Mouse (Mus musculus): ENCODE data around the gene Smad1. TPM values are rescaled to one million over a fixed set of nuclear protein-coding genes. Genes with fewer than 3 reads are reported as not detected.

Gene Smad1
- polyA plus RNA-seq, 1 experiment from 2014 or later, result 5.3 TPM

DNA sequence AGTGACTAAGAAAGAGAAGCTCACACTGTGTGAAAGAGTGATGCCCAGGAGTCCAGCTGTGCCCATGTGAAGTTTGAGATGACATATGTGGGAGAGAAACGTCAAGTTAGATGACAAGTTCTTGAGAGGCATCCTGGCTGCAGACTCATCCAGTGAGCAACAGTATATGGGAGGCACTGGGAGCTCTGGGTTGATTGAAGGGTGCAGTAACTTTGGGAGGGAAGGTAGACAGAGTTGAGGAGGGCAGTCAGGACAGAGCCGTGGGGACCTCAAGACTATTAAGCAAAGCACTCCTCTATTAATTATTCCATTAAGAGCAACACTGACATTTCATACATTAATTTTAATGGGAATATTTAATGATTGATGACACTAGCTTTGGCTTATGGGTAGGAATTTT, 69.6 kb downstream of the Smad1 start:
- 61% methylated on average over 2 of the region's 2 CpGs for WGBS (ENCODE audit: insufficient replicate concordance)
- Histone ChIP-seq H3K27me3 (no peaks in the 10 kb centered on the region), H3K36me3 (no peaks in the 10 kb centered on the region), H3K4me1 (replicated peaks) (no peaks in the 10 kb centered on the region), H3K9ac (no peak overlapping the region), H3K27ac (no peak overlapping the region), H3K4me3 (replicated peaks) (no peak overlapping the region), H3K9me3 (replicated peaks) (no peaks in the 10 kb centered on the region), H3K4me2 (no peak overlapping the region)
- ATAC-seq (ENCODE audit: low read depth) (no peak), DNase-seq (no peak)

DNA sequence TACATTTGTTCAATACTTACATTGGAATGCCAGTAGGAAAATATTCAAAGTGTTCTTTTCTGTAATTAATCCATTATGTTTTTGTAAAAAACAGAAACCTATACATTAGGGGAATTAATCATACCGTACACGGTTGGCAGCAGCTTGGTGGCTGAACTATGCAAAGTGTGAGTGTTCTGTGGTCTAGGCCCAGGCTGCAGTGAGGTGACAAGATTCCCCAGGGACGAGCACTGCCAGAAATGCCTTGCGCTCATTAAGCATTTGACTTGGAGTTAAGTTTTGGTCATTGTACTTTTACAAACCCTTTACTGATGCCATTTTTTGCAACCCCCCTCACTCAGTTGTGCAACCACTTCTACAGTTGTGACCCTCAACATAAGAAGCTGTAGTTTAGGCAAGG, 70.1 kb downstream of the Smad1 start:
- no peaks in the 10 kb centered on the region for H3K4me1 ChIP-seq (replicated peaks)
- no peak overlapping the region for H3K9ac ChIP-seq
- DNase-seq, result no peak
- 74% methylated on average over 4 of the region's 4 CpGs for WGBS (ENCODE audit: insufficient replicate concordance)
- H3K36me3 ChIP-seq, result no peaks in the 10 kb centered on the region
- no peaks in the 10 kb centered on the region for H3K27me3 ChIP-seq
- no peak overlapping the region for H3K4me2 ChIP-seq
- ATAC-seq (ENCODE audit: low read depth), result no peak
- H3K4me3 ChIP-seq (replicated peaks), result no peak overlapping the region
- no peak overlapping the region for H3K27ac ChIP-seq
- H3K9me3 ChIP-seq (replicated peaks), result no peaks in the 10 kb centered on the region

DNA sequence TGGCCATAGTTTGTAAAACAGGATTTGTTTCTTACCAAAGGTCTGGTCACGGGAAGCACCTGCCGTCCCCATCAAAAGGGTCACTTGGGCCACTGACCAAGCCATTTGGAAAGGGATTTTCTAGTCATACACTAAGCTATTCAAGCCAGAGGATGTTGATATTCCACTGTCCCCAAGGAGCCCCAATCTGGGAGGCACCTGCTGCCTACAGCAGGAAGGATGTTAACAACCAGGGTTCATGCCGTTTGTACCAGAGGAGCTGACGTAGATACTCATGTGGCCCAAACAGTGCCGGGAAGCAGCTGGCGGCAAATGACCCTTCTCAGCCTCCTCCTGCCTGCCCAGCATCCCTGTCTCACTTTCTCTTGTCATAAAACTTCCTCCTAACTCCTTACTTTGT, 73.8 kb downstream of the Smad1 start:
- no peaks in the 10 kb centered on the region for H3K4me1 ChIP-seq (replicated peaks)
- H3K9me3 ChIP-seq (replicated peaks), result no peaks in the 10 kb centered on the region
- no peak for ATAC-seq (ENCODE audit: low read depth)
- H3K4me3 ChIP-seq (replicated peaks), result no peak overlapping the region
- WGBS (ENCODE audit: insufficient replicate concordance), result 75% methylated on average over 6 of the region's 6 CpGs
- no peaks in the 10 kb centered on the region for H3K27me3 ChIP-seq
- H3K9ac ChIP-seq, result no peak overlapping the region
- DNase-seq, result no peak
- H3K27ac ChIP-seq, result no peak overlapping the region
- no peaks in the 10 kb centered on the region for H3K36me3 ChIP-seq
- no peak overlapping the region for H3K4me2 ChIP-seq

DNA sequence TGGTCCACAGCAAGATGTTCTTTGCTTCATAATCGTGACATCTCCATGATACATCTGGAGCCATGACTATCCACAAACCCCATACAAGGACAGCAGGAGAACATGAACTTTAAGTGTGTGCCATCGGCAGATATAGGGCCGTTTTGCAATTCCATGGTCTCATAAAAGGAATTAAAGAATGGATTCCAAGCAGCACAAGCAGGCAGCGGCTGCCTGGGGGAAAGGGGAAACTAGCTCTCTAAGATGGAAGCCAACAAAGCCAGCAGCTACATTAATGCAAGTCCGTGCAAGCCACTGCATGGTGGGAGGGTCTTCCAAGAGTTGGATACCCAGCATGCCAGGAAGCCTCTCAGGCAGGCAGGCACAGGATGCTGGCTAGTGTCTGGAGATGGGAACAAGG, 74.4 kb downstream of the Smad1 start:
- WGBS (ENCODE audit: insufficient replicate concordance), result 60% methylated on average over 5 of the region's 5 CpGs
- Histone ChIP-seq H3K4me3 (replicated peaks) (no peak overlapping the region), H3K27me3 (no peaks in the 10 kb centered on the region), H3K27ac (no peak overlapping the region), H3K4me2 (no peak overlapping the region), H3K9me3 (replicated peaks) (no peaks in the 10 kb centered on the region), H3K4me1 (replicated peaks) (no peaks in the 10 kb centered on the region), H3K36me3 (no peaks in the 10 kb centered on the region), H3K9ac (no peak overlapping the region)
- DNase-seq (no peak), ATAC-seq (ENCODE audit: low read depth) (no peak)

DNA sequence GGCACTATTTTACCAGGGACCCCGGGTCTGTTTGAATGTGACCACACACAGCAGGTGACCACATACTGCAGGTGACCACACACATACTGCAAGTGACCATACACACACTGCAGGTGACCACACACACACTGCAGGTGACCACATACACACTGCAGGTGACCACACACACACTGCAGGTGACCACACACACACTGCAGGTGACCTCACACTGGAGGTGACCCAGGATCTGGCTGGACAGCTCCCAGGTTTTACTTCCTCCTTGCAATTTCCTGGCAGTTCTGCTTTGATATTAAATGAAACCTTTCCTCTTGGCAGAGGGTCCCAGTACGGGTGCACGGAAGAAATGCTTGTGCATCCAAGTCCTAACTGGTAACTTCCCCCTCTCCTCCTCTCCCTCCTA, 75.3 kb downstream of the Smad1 start:
- 29% methylated on average over 3 of the region's 3 CpGs for WGBS (ENCODE audit: insufficient replicate concordance)

DNA sequence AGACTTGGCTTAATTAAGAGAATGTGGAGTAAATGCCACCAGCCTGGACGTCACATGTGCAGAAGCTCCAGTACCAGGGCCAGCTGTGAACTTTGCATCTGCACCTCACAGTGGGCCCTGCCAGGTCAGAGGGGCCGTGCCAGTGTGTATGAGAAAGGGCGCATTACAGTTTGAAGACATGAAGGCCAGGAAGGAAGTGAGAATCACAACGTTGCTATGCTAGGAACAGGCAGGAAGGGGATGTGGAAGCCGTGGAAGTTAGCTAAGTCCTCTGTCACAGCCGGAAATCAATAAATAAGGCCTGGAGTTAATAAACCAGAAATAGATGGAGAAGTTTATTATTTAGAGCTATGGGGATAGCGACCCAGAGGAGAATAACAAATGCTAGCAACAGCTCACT, 76.2 kb downstream of the Smad1 start:
- Histone ChIP-seq H3K27ac (no peak overlapping the region), H3K4me1 (replicated peaks) (no peaks in the 10 kb centered on the region), H3K9me3 (replicated peaks) (no peaks in the 10 kb centered on the region), H3K27me3 (no peaks in the 10 kb centered on the region), H3K4me3 (replicated peaks) (no peak overlapping the region), H3K4me2 (no peak overlapping the region), H3K36me3 (no peaks in the 10 kb centered on the region), H3K9ac (no peak overlapping the region)
- ATAC-seq (ENCODE audit: low read depth) (no peak), DNase-seq (no peak)
- WGBS (ENCODE audit: insufficient replicate concordance), result 26% methylated on average over 7 of the region's 7 CpGs

More for the DNA sequence above, 75.3 kb downstream of the Smad1 start:
- Histone ChIP-seq H3K36me3 (no peaks in the 10 kb centered on the region), H3K27ac (no peak overlapping the region), H3K27me3 (no peaks in the 10 kb centered on the region), H3K9me3 (replicated peaks) (no peaks in the 10 kb centered on the region), H3K4me1 (replicated peaks) (no peaks in the 10 kb centered on the region), H3K9ac (no peak overlapping the region), H3K4me2 (no peak overlapping the region), H3K4me3 (replicated peaks) (no peak overlapping the region)
- ATAC-seq (ENCODE audit: low read depth) (no peak), DNase-seq (no peak)

DNA sequence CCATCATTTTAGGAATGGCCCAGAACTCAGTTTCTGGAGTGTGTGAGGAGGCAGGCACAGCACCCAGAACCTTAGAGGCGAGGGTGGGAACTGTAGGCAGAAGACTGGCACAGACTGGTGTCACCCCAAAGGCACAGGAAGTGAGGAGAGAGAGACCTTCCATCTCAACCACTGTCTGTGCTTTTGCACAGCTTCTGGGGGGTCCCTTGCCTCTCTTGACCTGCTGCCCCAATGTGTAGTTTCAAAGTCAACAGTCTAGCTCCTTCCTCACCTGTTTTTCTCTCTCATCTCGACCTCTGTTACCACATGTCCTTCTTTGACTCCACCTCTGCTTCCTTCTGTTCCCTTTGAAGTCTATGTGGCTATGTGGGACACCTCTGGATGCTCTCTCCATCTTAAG, 88.5 kb downstream of the Smad1 start:
- H3K27me3 ChIP-seq, result no peaks in the 10 kb centered on the region
- no peaks in the 10 kb centered on the region for H3K9me3 ChIP-seq (replicated peaks)
- H3K36me3 ChIP-seq, result no peaks in the 10 kb centered on the region
- H3K27ac ChIP-seq, result no peak overlapping the region
- no peak overlapping the region for H3K4me2 ChIP-seq
- ATAC-seq (ENCODE audit: low read depth) (no peak), DNase-seq (no peak)
- no peak overlapping the region for H3K4me3 ChIP-seq (replicated peaks)
- no peak overlapping the region for H3K9ac ChIP-seq
- no peaks in the 10 kb centered on the region for H3K4me1 ChIP-seq (replicated peaks)
- 46% methylated on average over 2 of the region's 2 CpGs for WGBS (ENCODE audit: insufficient replicate concordance)

DNA sequence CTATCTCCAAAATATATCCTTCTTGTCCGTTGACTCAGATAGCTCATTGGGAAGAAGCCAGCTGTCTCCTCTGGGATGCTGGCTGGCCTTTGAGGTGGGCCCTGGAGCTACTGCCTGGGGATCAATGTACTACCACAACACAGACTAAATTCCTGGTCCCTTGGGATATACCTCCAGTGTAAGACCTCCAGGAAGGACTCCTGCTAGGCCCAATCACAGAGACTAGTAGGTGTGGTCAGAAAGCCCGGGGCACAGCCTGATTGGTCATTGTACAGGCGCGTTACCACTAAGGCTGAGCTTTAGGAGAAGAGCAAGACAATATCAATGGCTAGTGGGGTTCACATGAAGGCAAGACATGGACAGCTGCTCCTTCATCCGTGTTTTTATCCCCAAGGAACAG, 93.4 kb downstream of the Smad1 start:
- Histone ChIP-seq H3K27ac (no peak overlapping the region), H3K9ac (no peak overlapping the region), H3K9me3 (replicated peaks) (no peaks in the 10 kb centered on the region), H3K4me2 (no peak overlapping the region), H3K4me1 (replicated peaks) (no peaks in the 10 kb centered on the region), H3K27me3 (no peaks in the 10 kb centered on the region), H3K4me3 (replicated peaks) (no peak overlapping the region), H3K36me3 (no peaks in the 10 kb centered on the region)
- ATAC-seq (ENCODE audit: low read depth), result no peak
- 64% methylated on average over 5 of the region's 5 CpGs for WGBS (ENCODE audit: insufficient replicate concordance)
- no peak for DNase-seq

DNA sequence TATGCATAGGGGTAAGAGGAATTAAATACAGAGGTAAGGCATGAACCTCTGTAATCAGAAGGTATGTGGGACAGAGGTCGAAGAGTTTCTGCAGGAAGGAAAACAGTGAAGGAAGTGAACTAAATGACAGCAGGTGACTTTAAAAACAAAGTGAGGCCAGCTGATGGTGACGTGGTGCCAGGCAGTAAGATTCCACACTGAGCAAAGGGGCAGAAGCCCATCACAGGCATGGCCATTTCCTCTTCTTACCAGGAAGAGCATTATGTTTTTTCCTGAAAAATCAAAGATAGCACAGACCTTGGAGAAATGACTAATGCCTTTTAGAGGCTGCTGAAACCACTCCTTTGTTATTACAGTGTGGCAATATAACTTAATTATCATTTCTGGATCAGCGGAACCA, 97.8 kb downstream of the Smad1 start:
- DNase-seq (no peak), ATAC-seq (ENCODE audit: low read depth) (no peak)
- no peak overlapping the region for H3K4me3 ChIP-seq (replicated peaks)
- no peaks in the 10 kb centered on the region for H3K27me3 ChIP-seq
- H3K9ac ChIP-seq, result no peak overlapping the region
- WGBS (ENCODE audit: insufficient replicate concordance), result 59% methylated on average over 3 of the region's 3 CpGs
- no peaks in the 10 kb centered on the region for H3K9me3 ChIP-seq (replicated peaks)
- no peaks in the 10 kb centered on the region for H3K4me1 ChIP-seq (replicated peaks)
- H3K27ac ChIP-seq, result no peak overlapping the region
- no peaks in the 10 kb centered on the region for H3K36me3 ChIP-seq
- no peak overlapping the region for H3K4me2 ChIP-seq

DNA sequence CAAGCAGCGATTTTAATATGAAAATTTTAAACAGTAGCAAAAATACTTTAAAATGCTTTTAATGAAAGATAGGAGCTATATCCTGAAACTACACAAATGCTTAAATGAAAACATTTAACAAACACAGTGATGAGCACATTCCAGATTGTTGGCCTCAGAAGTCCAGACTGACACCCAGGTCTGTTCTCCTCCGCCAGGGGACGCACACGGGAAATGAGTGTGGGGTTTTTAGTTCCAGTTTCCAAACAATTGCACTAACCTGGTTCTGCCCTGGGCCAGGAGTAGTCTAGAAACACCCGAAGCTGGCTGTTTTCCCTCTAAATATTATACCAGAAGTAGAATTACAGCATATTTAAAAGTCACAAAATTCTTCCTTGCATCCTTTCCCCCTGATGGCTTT, 99.6 kb downstream of the Smad1 start:
- DNase-seq (no peak), ATAC-seq (ENCODE audit: low read depth) (no peak)
- 70% methylated on average over 5 of the region's 5 CpGs for WGBS (ENCODE audit: insufficient replicate concordance)
- Histone ChIP-seq H3K4me2 (no peak overlapping the region), H3K9me3 (replicated peaks) (no peaks in the 10 kb centered on the region), H3K4me3 (replicated peaks) (no peak overlapping the region), H3K4me1 (replicated peaks) (peaks cover 11% of the 10 kb centered on the region), H3K36me3 (no peaks in the 10 kb centered on the region), H3K27ac (no peak overlapping the region), H3K9ac (no peak overlapping the region), H3K27me3 (no peaks in the 10 kb centered on the region)

DNA sequence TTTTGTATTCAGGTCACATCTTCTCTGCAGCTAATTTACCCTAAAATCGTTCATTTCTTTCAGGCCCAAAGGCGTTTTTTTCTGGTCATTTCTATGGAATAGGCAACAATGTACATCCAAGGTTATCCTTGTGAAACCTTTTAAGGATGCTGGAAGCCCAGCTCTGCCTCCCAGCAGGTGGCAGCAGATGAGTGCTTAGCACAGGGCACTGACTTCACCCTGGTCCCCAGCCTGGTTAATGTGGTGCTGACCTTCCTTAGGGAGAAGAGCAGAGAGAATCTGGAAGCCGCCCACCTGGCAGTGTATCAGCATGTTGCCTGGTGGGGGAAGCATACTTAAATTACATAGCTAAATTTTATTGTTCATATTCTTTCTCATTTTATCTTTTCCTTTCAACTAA, 101.6 kb downstream of the Smad1 start:
- H3K9me3 ChIP-seq (replicated peaks), result no peaks in the 10 kb centered on the region
- peak; percentile 27 for DNase-seq
- peaks cover 23% of the 10 kb centered on the region for H3K4me1 ChIP-seq (replicated peaks)
- H3K4me2 ChIP-seq, result no peak overlapping the region
- H3K27me3 ChIP-seq, result no peaks in the 10 kb centered on the region
- no peak for ATAC-seq (ENCODE audit: low read depth)
- 0 out of 2 replicates have a peak overlapping the region, but pooled peaks have one; percentile 4 for H3K9ac ChIP-seq
- H3K27ac ChIP-seq, result no peak overlapping the region
- WGBS (ENCODE audit: insufficient replicate concordance), result 43% methylated on average over 3 of the region's 3 CpGs
- no peaks in the 10 kb centered on the region for H3K36me3 ChIP-seq
- no peak overlapping the region for H3K4me3 ChIP-seq (replicated peaks)

DNA sequence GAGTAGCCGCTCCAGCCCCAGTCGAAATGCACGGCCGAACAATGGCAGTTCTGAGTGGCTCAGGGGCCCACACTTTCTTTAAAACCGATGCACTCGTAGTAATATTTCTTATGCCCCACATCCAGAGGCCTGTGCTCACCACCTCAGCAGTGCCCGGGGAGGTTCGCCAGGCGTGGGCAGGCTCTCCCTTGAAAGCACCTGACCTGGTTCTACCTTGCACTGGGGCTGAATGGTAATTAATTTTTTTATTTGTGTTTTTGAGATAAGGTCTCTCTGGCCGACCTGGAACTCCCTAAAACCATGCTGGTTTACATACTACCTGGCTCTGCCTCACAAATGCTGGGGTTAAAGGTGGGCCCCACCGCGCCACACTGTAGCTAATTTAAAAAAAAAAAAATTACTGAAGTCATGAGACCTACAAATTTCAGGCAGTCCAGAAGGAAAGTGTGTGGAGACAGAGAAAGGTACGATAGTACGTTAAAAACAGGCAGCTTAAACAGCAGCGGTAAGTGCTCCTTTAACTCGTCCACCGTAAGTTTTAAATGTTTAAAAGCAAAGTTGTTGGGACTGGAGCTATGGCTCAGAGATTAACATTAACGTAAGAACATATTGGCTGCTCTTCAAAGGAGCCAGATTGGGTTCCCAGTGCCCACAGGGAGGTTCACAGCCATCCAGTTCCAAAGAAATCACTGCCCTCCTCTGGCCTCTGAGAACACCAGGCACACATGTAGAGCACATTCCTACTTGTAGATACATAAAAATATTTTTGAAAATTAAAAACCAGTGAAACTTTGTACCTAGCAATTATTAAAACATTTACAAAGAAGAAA, 103.8 kb downstream of the Smad1 start:
- H3K27ac ChIP-seq, result peak overlapping the region; percentile 84
- H3K9ac ChIP-seq, result peak overlapping the region; percentile 79
- DNase-seq (no peak), ATAC-seq (ENCODE audit: low read depth) (no peak)
- H3K36me3 ChIP-seq, result no peaks in the 10 kb centered on the region
- H3K9me3 ChIP-seq (replicated peaks), result no peaks in the 10 kb centered on the region
- WGBS (ENCODE audit: insufficient replicate concordance), result 13% methylated on average over 18 of the region's 18 CpGs
- H3K27me3 ChIP-seq, result no peaks in the 10 kb centered on the region
- peaks cover 26% of the 10 kb centered on the region for H3K4me1 ChIP-seq (replicated peaks)
- peak overlapping the region; percentile 68 for H3K4me3 ChIP-seq (replicated peaks)
- H3K4me2 ChIP-seq, result peak overlapping the region; percentile 92
